Mouse (Mus musculus) brain, adult 2 months (tissue): Measurements from ENCODE around the gene AL732309.1.
"Not testable (repeated sequence)": the region's sequence is repeated elsewhere in the genome, so short reads cannot be mapped to it uniquely, and the experiment has no call there.

Source experiments
- DNase-seq: peaks from one replicate; pipeline ENCODE4 v3.0.0; 2011; ENCODE audit warnings: low read depth, low spot score

AL732309.1 gene

DNA sequence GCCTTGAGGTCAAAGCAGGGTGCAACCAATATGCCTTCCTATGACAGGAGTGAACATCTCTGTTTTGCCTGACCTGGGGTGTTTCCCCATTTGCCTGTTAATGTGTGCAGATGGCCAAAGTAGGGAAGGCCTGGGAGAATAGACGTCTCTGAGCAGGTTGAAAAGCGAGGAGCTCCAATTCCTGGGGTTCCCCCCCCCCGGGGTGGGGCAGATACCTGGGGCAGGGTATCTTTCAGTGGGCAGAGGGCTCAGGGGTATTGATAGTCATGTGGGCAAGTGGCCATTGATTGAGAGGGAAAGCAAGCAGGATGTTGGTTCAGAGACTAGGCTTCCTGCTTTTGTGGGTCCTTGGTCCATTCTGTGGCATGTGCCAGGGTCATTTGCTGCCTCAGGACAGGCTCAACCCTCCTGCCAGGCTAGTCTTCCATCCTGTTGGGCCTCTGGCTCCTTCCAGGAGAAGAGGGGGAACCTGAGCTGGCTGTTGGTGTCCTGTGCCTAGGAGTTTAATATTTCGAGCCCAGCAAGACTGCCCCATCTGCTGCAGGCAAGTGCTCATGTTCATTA, 21.2 kb upstream of the AL732309.1 start:
- DNase-seq, result no peak

DNA sequence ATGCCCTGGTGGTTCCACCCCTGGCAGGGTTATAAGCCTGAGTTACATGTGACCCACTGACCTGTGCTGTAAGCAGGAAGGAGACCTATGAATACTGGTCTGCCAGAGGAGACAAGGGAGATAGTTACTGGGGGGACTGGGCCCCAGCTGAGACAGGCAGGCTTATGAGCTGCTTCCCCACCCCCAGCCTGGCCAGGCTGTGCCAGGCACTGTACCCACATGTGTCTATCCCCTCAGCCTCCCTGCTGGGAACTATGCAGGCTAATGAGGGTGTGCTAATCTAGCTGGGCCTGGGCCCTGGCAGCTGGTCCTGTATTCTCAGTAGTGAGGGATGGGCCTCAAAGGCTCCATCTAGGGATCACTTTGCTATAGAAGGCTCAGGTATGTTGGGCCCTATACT, 20.6 kb upstream of the AL732309.1 start:
- DNase-seq, result peak; percentile 91

GRCm38 (mm10) chr2:25266720-25267119, 20.1 kb upstream of the AL732309.1 start:
- DNase-seq, result peak; percentile 93

GRCm38 (mm10) chr2:25265897-25266656, 19.4 kb upstream of the AL732309.1 start:
- DNase-seq, result peak; percentile 99

DNA sequence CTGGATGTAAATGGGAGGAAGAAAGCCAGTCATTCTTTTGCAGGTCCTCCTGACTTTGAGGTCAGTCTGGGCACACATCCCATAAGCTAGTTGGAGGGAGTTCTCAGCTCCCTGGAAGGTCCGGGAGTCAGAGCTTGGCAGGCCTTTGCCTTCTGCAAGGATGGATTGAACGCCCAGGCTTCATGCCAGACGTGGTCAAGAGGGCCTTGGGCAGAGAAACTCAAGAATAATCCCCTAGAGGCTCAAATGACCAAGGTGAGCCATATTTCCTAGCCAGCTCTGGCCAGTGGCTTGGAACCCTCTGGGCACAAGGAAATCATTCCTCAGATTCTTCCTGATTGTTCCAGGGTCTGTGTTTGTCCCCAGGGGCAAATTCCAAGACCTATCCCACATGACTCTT, 18.2 kb upstream of the AL732309.1 start:
- DNase-seq, result peak; percentile 98

GRCm38 (mm10) chr2:25264286-25264660, 17.6 kb upstream of the AL732309.1 start:
- no peak for DNase-seq

DNA sequence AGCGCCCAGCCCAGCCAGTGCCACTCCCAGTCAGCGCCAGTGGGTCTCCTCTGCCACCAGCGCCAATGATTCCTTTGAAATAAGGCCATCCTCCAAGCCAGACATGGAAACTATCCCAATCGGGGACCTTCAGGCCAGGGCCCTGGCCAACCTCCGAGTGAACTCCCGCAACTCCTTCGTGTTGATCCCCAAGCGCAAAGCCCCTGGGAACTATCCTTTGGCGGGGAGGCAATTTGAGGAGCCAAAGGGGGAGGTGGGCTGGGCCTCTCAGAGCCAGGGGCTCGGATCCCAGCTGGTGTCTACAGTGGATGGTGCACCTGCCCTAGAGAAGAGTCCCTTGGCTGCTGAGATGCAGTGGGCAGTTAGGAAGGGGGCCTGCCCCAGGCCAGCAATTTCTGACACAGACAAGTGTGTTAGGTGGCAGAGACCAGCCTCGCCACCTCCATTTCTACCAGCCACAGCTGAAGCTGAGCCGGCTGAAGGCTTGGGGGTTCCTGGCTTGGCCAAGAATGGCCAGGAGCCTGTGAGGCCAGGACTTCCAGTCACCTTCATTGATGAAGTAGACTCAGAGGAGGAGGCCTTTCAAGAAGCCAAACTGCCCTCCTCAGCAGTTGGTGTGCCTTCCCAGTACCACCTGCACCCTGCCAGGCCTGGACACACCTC, 17.1 kb upstream of the AL732309.1 start:
- no peak for DNase-seq

DNA sequence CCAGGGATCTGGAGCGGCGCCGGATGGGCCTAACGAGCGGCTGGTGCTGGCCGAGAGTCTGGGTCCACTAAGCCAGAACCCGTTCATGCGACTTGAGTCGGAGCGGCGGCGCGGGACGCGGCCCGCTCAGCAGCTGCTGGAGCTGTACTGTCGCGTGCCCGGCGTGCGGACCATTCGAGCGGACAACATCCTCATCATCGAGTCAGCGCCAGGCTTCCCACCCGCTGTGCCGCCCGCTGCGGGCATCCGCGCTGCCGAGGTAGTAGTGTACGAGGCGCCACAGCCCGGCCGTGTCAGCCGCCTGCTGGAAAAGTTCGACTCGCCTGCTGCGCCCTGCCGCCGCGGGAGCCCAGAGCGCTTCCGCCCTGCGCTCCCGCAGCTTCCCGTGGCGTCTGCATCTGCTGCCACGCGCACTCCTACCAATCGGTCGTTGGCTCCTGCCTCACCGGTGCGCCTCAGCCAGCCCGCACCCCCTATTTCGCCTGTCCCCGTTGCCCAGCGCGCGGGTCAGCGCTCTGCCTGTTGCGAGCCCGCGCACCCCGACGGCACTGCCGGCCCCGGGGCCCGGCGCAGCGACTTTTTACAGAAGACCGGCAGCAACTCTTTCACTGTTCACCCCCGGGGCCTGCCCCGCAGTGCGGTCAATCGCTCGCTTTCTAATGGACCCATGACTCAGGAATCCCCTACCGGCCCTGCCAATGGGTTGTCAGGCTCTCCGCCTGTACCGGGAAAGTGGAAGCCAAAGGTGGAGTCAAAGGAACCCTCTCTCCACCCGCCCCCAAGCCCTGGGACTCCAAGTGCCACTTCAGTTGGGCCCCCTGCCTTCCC, 16.3 kb upstream of the AL732309.1 start:
- DNase-seq, result peak; percentile 77

GRCm38 (mm10) chr2:25262291-25262767, 15.7 kb upstream of the AL732309.1 start, which contains the start of gene Tprn:
Gene Tprn, plus strand, starts transcription at chr2:25262618.
- DNase-seq, result peak; percentile 100

DNA sequence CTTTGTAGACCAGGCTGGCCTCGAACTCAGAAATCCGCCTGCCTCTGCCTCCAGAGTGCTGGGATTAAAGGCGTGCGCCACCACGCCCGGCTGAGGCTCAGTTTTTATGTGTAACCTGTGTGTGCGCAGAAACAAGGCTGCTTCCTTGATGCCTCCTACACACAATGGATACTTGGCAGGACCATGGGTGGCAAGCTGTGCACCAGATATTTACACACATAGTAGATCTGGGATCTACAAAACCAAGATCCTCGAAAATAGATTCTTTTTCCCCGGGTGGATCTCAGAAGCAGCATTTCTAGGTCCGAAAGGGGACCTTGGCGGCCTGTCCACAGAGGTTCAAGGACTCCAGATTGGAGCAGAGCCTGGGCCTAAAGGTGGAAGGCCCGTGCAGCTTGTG, 15.2 kb upstream of the AL732309.1 start:
- peak; percentile 73 for DNase-seq

DNA sequence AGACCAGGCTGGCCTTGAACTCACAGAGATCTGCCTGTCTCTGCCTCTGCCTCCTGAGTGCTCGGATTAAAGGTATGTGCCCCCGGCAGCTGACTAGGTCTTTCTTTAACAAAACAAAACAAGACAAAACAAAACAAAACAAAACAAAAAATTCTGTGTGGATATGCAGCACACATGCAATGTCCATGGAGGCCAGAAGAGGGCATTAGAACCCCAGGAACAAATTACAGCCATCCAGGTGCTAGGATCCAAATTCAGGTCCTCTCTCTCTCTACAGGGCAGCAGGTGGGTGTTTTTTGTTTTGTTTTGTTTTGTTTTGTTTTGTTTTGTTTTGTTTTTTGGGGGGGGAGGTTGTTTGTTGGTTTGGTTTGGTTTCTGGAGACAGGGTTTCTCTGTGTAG, 12.2 kb upstream of the AL732309.1 start:
- DNase-seq, result no peak

DNA sequence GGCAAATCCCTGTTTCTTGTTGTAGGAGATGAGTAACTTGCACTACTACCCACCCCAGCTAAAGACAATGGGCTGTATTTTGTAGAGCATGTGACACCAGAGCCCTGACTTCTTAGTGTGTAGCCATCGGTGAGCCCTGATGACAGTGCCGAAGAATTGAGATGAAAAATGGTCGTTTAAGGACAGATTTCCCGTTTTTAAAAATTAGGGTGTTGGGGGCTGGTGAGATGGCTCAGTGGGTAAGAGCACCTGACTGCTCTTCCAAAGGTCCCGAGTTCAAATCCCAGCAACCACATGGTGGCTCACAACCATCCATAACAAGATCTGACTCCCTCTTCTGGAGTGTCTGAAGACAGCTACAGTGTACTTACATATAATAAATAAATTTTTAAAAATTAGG, 10.6 kb upstream of the AL732309.1 start:
- not testable (repeated sequence) for DNase-seq

GRCm38 (mm10) chr2:25256443-25257109, 9.9 kb upstream of the AL732309.1 start:
- DNase-seq, result peak; percentile 48

- peak; percentile 94 for DNase-seq
Measured at GRCm38 (mm10) chr2:25255284-25255779, 8.7 kb upstream of the AL732309.1 start, which contains the start of gene Tmem203. Gene Tmem203, plus strand, starts transcription at chr2:25255439.

DNA sequence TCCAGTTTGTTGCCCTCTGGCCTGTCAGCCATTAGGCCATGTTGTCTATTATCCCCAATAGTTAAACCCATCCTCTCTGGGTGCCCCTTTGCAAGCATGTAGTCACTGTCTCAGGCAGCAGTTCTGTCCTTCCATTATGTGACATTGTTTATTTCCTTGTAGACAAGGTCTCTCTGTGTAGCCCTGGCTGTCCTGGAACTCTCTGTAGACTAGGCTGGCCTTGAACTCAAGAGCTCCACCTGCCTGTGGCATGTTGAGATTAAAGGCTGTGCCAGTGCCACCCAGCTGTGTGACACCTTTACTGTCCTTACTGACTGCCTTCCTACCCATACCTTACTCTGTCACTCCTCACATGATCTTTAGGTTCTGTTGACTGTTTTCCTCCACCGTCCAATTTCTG, 5.7 kb upstream of the AL732309.1 start:
- DNase-seq, result no peak

DNA sequence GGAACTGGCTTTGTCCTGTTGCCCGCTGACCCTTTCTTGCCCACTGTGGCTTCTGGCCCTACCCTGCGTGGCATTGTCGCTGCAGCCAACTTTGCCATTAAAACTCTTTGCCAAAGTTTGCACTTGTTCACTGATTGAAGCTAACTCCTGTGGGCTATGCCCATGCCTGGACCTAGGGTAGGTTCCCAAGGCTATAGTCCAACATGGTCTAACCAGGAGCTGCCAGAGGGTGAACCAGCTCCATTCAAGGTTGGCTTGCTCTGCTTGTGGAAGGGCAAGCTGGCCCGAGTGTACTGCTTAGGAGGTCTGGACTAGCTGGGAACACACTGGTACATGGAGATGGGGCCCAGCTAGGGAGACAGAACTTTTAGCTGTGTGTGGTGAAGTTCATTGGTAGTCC, 2.5 kb downstream of the AL732309.1 start:
- no peak for DNase-seq

GRCm38 (mm10) chr2:25243342-25243741, 3.3 kb downstream of the AL732309.1 start:
- DNase-seq, result no peak

DNA sequence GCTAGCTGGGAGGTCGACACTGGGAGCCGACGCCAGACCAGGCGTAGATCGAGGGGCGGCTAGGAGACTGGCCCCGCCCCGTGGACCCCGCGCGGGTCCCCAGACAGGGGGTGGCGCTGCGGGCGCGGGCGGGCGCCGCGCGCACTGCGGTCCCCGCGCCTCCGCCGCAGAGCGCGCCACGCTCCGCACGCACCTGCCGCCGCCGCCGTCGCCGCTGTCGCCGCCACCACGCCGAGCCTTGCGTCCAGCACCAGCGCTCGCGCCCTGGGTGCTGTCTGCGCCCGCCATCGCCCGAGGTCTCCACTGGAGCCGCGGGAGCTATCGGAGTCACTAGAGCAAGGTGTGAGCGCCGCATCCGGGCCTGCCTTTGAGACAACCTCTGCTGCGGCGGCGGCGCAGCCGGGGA, 4.6 kb downstream of the AL732309.1 start, which contains the start of the genes Rnf208 and Cysrt1:
Gene Rnf208 (plus strand): TSS at position 155 of the 406 bp plus-strand sequence.
Gene Cysrt1 (minus strand): TSS at position 352 of the 406 bp plus-strand sequence.
- DNase-seq, result peak; percentile 66

- no peak for DNase-seq
Measured at GRCm38 (mm10) chr2:25241438-25241775, 5.3 kb downstream of the AL732309.1 start.

DNA sequence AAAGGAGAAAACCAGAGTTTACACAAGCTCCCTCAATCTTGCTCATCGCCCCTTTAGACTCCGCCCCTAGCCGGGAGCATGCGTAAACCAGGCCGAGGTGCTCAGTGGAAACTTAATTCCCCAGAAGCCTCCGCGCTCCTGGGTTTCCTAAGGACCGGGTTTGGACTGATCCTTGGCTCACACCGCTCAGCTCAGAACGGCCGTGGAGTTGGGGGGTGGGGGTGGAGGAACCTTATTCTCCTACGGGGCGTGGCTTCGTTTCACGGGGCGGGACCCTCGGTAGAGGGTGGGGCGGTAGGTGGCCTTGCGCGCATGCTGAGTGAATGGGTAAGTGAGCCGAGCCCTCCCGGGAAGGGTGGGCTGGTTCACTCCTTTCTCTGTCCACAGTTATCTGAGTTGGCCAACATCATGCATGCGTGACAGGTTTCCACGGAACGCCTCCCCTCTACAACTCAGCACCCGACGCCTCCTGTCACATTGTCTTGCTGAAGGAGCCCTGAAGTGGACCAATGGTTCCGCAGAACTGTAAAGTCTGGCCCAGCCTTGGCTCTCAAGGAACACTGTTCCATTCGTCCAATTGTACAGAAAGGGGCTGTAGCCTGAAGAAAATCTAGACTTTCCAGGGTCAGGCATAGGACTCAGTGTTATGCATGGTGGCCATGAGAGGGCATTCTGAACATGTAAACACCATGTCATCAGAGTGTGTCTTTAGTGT, 5.8 kb downstream of the AL732309.1 start:
- peak; percentile 95 for DNase-seq
